Mouse (Mus musculus): ENCODE results near the gene Rwdd2a. TPM values are rescaled to one million over a fixed set of nuclear protein-coding genes. Genes with fewer than 3 reads are reported as not detected.

Gene Rwdd2a
- total RNA-seq (2021) = 10 to 100 TPM; 35.3 to 35.6 TPM
- long read RNA-seq, experiment 1, transcript Rwdd2a-201 (3 exons, 1,355 nt) = minor isoform, 10 of 47 reads
- long read RNA-seq, experiment 1, transcript Rwdd2a-203 (3 exons, 1,054 nt) = major isoform, 34 of 47 reads
- long read RNA-seq, experiment 1, partial matches to known transcripts = 1 of 47 reads
- long read RNA-seq, experiment 1, other reads (novel, unspliced or antisense) = 2 of 47 reads
- long read RNA-seq, experiment 2, transcript Rwdd2a-201 (3 exons, 1,355 nt) = minor isoform, 8 of 32 reads
- long read RNA-seq, experiment 2, transcript Rwdd2a-203 (3 exons, 1,054 nt) = major isoform, 20 of 32 reads
- long read RNA-seq, experiment 2, partial matches to known transcripts = 1 of 32 reads
- long read RNA-seq, experiment 2, other reads (novel, unspliced or antisense) = 2 of 32 reads

- intact Hi-C loops (cut with DNase I) = loop anchor here (2.0 kb wide), 1 partner anchor 105 kb away; the partner anchor contains the start of gene Dop1a
These were observed at the start of gene Rwdd2a, which contains the start of gene Pgm3 for GRCm38 (mm10) chr9:86571540-86572135. Gene Rwdd2a (plus strand): TSS chr9:86571991. Gene Pgm3 (minus strand): TSS chr9:86571842.

GRCm38 (mm10) chr9:86522335-86522734 lies 49.5 kb upstream of the Rwdd2a start:
- intact Hi-C loops (cut with DNase I) = no loop called here
- DNase-seq (ENCODE audit: low spot score in 2 of 2) = no peak

More at GRCm38 (mm10) chr9:86571540-86572135, at the start of gene Rwdd2a, which contains the start of gene Pgm3:
- peak; percentile 96 to 97 for DNase-seq (ENCODE audit: low spot score in 2 of 2)

GRCm38 (mm10) chr9:86525600-86525999 lies 46.2 kb upstream of the Rwdd2a start:
- intact Hi-C loops (cut with DNase I) = no loop called here
- no peak for DNase-seq (ENCODE audit: low spot score in 2 of 2)

GRCm38 (mm10) chr9:86534071-86534470 lies 37.7 kb upstream of the Rwdd2a start:
- intact Hi-C loops (cut with DNase I) = no loop called here
- no peak for DNase-seq (ENCODE audit: low spot score in 2 of 2)

DNA sequence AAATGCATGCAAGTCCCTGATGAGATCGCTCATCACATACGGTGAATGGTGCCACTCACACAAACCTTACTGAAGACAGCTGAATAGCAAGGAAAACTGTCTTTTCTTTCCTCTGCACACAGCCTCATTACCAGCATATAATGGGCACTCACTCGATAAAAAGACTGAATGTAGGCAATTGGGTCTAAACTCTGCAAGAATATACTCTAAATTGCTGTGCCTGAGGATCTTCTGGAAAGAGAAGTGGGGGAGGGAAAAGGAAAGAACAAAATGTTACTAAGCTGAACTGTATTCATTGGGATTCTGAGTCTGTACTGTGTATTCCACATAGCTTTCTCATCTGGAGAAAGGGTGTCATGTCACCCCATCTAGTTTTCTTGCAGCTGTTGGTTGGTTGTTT lies 28.3 kb upstream of the Rwdd2a start:
- peak in 1 of 2 experiments; percentile 40 for DNase-seq (ENCODE audit: low spot score in 2 of 2)
- intact Hi-C loops (cut with DNase I) = no loop called here

DNA sequence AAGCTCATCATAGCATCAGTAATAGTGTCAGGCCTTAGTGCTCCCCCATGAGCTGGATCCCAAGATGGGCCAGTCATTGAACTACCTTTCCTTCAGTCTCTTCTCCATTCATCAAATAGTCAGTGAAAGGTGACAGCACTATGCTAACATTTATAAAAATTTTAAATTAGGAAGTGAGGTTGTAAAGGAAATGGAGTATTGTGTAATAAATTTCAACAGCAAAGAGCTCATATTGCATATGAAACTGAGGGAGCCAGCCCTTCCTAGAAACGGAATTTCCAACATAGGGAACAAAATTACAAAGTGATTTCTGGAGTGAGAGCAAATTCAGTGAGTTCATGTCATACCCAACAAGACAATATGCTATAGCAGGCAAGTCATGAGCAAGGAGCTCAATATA lies 27.2 kb upstream of the Rwdd2a start:
- no peak for DNase-seq (ENCODE audit: low spot score in 2 of 2)
- intact Hi-C loops (cut with DNase I) = no loop called here

DNA sequence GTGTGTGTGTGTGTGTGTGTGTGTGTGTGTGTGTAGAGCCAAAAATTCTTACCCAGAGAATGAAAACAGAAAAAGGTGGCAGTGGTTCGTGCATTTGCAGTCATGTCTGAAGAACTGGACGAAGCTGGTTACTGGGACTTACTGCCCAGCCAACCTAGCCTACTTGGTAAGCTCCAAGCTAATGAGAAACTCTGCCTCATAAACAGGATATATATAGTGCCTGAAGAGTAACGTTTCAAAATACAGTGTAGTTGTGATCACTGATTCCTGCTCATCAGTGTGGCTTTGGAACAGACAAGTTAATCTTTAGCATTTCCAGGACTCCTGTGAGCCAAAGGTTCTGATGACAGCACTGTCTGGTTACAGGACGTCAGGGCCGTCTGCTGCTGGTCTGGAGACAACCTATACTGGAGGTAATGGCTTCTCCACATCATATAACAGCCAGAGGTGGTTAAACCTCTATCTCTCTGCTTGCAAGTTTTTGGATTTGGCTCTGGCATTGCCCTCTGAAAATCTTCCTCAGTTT lies 22.1 kb upstream of the Rwdd2a start:
- intact Hi-C loops (cut with DNase I) = loop anchor here (5.0 kb wide), 1 partner anchor 37 kb away; no protein-coding TSS in a partner anchor

GRCm38 (mm10) chr9:86550717-86551116 lies 21.1 kb upstream of the Rwdd2a start:
- intact Hi-C loops (cut with DNase I) = no loop called here
- no peak for DNase-seq (ENCODE audit: low spot score in 2 of 2)

More for the DNA sequence above, 22.1 kb upstream of the Rwdd2a start:
- DNase-seq (ENCODE audit: low spot score in 2 of 2) = no peak

DNA sequence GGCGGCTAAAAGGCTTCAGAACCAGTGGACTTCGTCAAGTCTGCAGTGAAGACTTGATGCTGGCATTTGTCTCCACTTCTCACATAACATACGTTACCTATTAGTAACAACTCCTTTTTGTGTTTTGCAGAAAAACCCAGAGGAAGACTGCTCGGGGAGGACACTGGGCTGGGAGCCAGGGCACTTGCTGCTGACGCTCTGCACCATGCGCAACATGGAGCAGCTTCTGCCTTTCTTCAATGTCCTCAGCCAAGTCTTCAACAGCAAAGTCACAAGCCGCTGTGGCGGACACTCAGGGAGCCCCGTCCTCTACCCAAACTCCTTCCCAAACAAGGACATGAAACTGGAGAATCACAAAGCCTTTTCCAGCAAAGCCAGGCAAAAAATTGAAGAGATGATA lies 17.9 kb upstream of the Rwdd2a start:
- DNase-seq (ENCODE audit: low spot score in 2 of 2) = no peak

GRCm38 (mm10) chr9:86554641-86555040 lies 17.1 kb upstream of the Rwdd2a start:
- intact Hi-C loops (cut with DNase I) = no loop called here
- no peak for DNase-seq (ENCODE audit: low spot score in 2 of 2)

More for the DNA sequence above, 17.9 kb upstream of the Rwdd2a start:
- intact Hi-C loops (cut with DNase I) = no loop called here

- intact Hi-C loops (cut with DNase I) = no loop called here
These were observed 11.2 kb upstream of the Rwdd2a start for GRCm38 (mm10) chr9:86560543-86560942.

GRCm38 (mm10) chr9:86569314-86569910 lies 2.4 kb upstream of the Rwdd2a start:
- intact Hi-C loops (cut with DNase I) = no loop called here
- DNase-seq (ENCODE audit: low spot score in 2 of 2) = no peak

More at GRCm38 (mm10) chr9:86560543-86560942, 11.2 kb upstream of the Rwdd2a start:
- no peak for DNase-seq (ENCODE audit: low spot score in 2 of 2)

- intact Hi-C loops (cut with DNase I) = no loop called here
- no peak for DNase-seq (ENCODE audit: low spot score in 2 of 2)
These were observed 1.4 kb upstream of the Rwdd2a start for GRCm38 (mm10) chr9:86570261-86570890.

GRCm38 (mm10) chr9:86570946-86571345 lies 845 bp upstream of the Rwdd2a start:
- intact Hi-C loops (cut with DNase I) = no loop called here
- DNase-seq (ENCODE audit: low spot score in 2 of 2) = no peak

DNA sequence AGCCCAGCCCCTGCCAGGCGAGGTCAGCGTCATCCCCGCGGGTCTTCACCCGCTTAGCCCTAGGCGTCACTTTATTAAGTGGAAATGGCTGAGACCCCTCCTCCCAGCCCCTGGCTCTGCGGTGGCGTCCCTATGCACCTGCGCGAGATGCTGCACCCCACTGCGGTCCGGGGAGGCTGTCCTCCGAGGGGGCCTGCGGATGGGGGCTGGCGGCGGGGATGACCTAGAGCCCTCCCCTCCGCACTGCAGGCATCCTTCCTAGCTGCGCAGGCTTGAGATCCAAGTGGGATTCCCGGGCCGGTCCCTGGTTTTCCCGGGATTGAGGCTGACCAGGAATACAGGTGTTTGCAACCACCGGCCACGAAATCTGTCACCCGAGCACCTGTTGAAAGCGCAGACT lies 405 bp downstream of the Rwdd2a start:
- intact Hi-C loops (cut with DNase I) = loop anchor here (2.0 kb wide), 1 partner anchor 105 kb away; the partner anchor contains the start of gene Dop1a
- no peak for DNase-seq (ENCODE audit: low spot score in 2 of 2)

DNA sequence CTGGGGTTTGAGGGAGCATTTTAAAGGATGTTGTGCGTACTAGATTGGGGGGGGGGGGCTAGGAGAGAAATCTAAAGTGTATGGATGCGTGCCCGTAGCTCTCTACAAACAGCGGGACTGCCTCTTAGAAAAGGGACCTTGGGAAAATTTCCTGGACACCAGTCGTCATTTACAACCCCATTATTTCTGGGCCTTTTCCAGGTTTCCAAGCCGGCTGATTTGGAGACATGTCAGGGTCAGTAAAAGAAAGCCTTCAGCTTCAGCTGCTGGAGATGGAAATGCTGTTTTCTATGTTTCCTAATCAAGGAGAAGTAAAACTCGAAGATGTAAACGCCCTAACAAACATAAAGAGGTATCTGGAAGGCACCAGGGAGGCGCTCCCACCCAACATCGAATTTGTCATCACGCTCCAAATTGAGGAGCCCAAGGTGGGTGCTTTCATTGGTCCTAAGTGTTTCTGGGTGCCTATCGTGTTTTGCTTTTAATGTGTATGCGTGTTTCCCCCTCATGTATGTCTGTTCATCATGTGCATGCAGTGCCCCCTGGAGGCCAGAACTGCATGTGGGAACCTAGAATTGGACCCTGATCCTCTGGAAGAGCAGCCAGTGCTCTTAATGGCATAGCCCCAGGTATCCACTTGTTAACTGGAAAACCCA lies 973 bp downstream of the Rwdd2a start:
- peak; percentile 82 to 88 for DNase-seq (ENCODE audit: low spot score in 2 of 2)
- intact Hi-C loops (cut with DNase I) = loop anchor here (2.0 kb wide), 1 partner anchor 106 kb away; the partner anchor contains the start of gene Dop1a

DNA sequence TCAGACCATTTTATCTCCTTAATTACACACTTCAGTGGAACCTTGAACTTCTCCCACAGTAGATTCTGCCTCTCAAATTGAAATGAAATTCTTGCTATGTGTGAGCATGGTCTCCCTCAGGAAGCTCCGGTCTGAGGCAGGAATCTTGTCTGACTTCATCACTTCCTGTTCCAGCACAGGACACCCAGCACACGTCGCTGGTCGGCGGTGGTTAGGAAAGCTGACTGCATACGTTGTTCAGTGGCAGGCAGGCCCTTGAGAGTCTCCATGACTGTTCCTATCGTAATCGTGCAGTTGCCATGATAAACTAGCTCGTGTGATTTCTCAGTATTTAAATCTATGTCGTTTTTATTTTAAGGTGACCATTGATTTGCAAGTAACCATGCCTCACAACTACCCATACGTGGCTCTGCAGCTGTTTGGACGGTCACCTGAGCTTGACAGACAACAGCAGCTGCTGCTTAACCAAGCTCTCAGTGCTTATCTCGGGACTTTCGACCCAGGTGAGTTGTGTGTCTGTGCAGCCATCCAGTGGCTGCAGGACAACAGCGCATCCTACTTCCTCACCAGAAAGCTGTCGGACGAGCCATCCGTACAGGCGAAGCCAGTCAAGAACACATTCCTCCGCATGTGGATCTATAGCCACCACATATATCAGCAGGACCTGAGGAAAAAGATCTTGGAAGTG lies 2.0 kb downstream of the Rwdd2a start:
- no peak for DNase-seq (ENCODE audit: low spot score in 2 of 2)
- intact Hi-C loops (cut with DNase I) = loop anchor here (2.0 kb wide), 1 partner anchor 107 kb away; the partner anchor contains the start of gene Dop1a

GRCm38 (mm10) chr9:86575178-86575577 lies 3.4 kb downstream of the Rwdd2a start:
- DNase-seq (ENCODE audit: low spot score in 2 of 2) = peak in 1 of 2 experiments; percentile 53
- intact Hi-C loops (cut with DNase I) = no loop called here
